Mouse (Mus musculus) hindbrain, embryonic 16.5 days (tissue): ENCODE measurements around the gene Strn4. TPM values are rescaled to one million over a fixed set of nuclear protein-coding genes. Genes with fewer than 3 reads are reported as not detected.

Experiments used
- ATAC-seq: fragments of 200-750 bp; cut with Nextera tagmentation; 2 replicates; pipeline ENCODE4 v1.8.0; 2017; ENCODE audit warnings: moderate TSS enrichment, moderate library complexity
- H3K27ac ChIP-seq: fragments of 300-500 bp; sonication (generic); 2 replicates; pipeline ENCODE4 v1.5.1; 2014; ENCODE audit warnings: low read depth, mild to moderate bottlenecking, control low read depth, low read length, moderate library complexity
- H3K27me3 ChIP-seq: fragments of 300-500 bp; sonication (generic); replicated peaks from 2 replicates; pipeline ENCODE4 v1.6.1; 2014; ENCODE audit warnings: low read length; ENCODE audit not compliant: control insufficient read depth, insufficient read depth
- H3K36me3 ChIP-seq: fragments of 300-500 bp; sonication (generic); 2 replicates; pipeline ENCODE4 v1.6.1; 2014; ENCODE audit warnings: mild to moderate bottlenecking, low read length, moderate library complexity, mixed read lengths; ENCODE audit not compliant: control insufficient read depth, insufficient read depth
- H3K4me1 ChIP-seq: fragments of 300-500 bp; sonication (generic); 2 replicates; pipeline ENCODE4 v1.6.1; 2014; ENCODE audit warnings: low read depth, low read length; ENCODE audit not compliant: control insufficient read depth, insufficient read depth
- H3K4me2 ChIP-seq: fragments of 300-500 bp; sonication (generic); 2 replicates; pipeline ENCODE4 v1.6.1; 2014; ENCODE audit warnings: mild to moderate bottlenecking, low read length, control low read depth, moderate library complexity
- H3K4me3 ChIP-seq: fragments of 300-500 bp; sonication (generic); 2 replicates; pipeline ENCODE4 v1.5.1; 2014; ENCODE audit warnings: mild to moderate bottlenecking, low read length, control low read depth, moderate library complexity
- H3K9ac ChIP-seq: fragments of 300-500 bp; sonication (generic); 2 replicates; pipeline ENCODE4 v1.6.1; 2014; ENCODE audit warnings: low read depth, mild to moderate bottlenecking, control low read depth, low read length, moderate library complexity
- H3K9me3 ChIP-seq: fragments of 300-500 bp; sonication (generic); 2 replicates; pipeline ENCODE4 v1.6.1; 2014; ENCODE audit warnings: mild to moderate bottlenecking, low read length, moderate library complexity; ENCODE audit not compliant: control insufficient read depth
- WGBS: fragments of 180-500 bp; shearing (Covaris S2); extraction: QIAGEN DNeasy Blood & Tissue Kit; methylation state at CpG from one replicate; pipeline ENCODE4 v1.1.7; 2014; 5-methylcytosine and 5-hydroxymethylcytosine counted together
- polyA plus RNA-seq: library from polyadenylated mRNA; unstranded; fragments of >200 nt; fragmentation: Nextera tagmentation; extraction: Ambion mirVana; gene quantifications from 2 replicates; pipeline ENCODE4 v1.2.1, GENCODE M21; 2015

The Strn4 gene
- polyA plus RNA-seq, 1 experiment from 2014 or later: 159 TPM

- Histone ChIP-seq H3K27me3 (no peaks in the 10 kb centered on the region), H3K9ac (no peak overlapping the region), H3K4me1 (peaks cover 4% of the 10 kb centered on the region; the same call in 1 of the 2 replicates), H3K9me3 (no peaks in the 10 kb centered on the region), H3K36me3 (peaks cover 18% of the 10 kb centered on the region), H3K27ac (no peak overlapping the region), H3K4me2 (no peak overlapping the region), H3K4me3 (no peak overlapping the region)
- 94% methylated on average over 3 of the region's 3 CpGs for WGBS
- no peak for ATAC-seq
These were observed 51.8 kb downstream of the Strn4 start for GRCm38 (mm10) chr7:16867488-16867887.

GRCm38 (mm10) chr7:16869497-16869896 is 53.8 kb downstream of the Strn4 start:
- peaks cover 12% of the 10 kb centered on the region for H3K36me3 ChIP-seq
- 7% methylated on average over 16 of the region's 16 CpGs for WGBS
- no peaks in the 10 kb centered on the region for H3K9me3 ChIP-seq
- peak overlapping the region; percentile 91 for H3K27ac ChIP-seq
- peak overlapping the region; percentile 44 for H3K4me3 ChIP-seq
- H3K9ac ChIP-seq: peak overlapping the region; percentile 63
- peaks cover 4% of the 10 kb centered on the region; the same call in 1 of the 2 replicates for H3K4me1 ChIP-seq
- peak overlapping the region; percentile 65 for H3K4me2 ChIP-seq
- ATAC-seq: peak; percentile 99
- H3K27me3 ChIP-seq: no peaks in the 10 kb centered on the region

GRCm38 (mm10) chr7:16871600-16871999 is 55.9 kb downstream of the Strn4 start:
- Histone ChIP-seq H3K9ac (no peak overlapping the region), H3K9me3 (no peaks in the 10 kb centered on the region), H3K4me1 (peaks cover 7% of the 10 kb centered on the region), H3K4me2 (no peak overlapping the region), H3K27ac (no peak overlapping the region), H3K4me3 (no peak overlapping the region), H3K36me3 (no peaks in the 10 kb centered on the region), H3K27me3 (no peaks in the 10 kb centered on the region)
- 85% methylated on average over 10 of the region's 10 CpGs for WGBS
- no peak for ATAC-seq

GRCm38 (mm10) chr7:16872478-16872877 is 56.8 kb downstream of the Strn4 start:
- Histone ChIP-seq H3K36me3 (no peaks in the 10 kb centered on the region), H3K4me1 (peaks cover 14% of the 10 kb centered on the region), H3K27me3 (no peaks in the 10 kb centered on the region), H3K4me2 (no peak overlapping the region), H3K9ac (no peak overlapping the region), H3K27ac (no peak overlapping the region), H3K9me3 (no peaks in the 10 kb centered on the region), H3K4me3 (no peak overlapping the region)
- 91% methylated on average over 9 of the region's 9 CpGs for WGBS
- no peak for ATAC-seq

GRCm38 (mm10) chr7:16873392-16873791 is 57.7 kb downstream of the Strn4 start:
- no peaks in the 10 kb centered on the region for H3K36me3 ChIP-seq
- no peak overlapping the region for H3K27ac ChIP-seq
- no peak overlapping the region for H3K4me3 ChIP-seq
- no peak for ATAC-seq
- H3K27me3 ChIP-seq: no peaks in the 10 kb centered on the region
- no peak overlapping the region; the same call in 1 of the 2 replicates for H3K4me2 ChIP-seq
- whole genome bisulfite sequencing: 93% methylated on average over 4 of the region's 4 CpGs
- no peaks in the 10 kb centered on the region for H3K9me3 ChIP-seq
- peaks cover 14% of the 10 kb centered on the region for H3K4me1 ChIP-seq
- H3K9ac ChIP-seq: no peak overlapping the region

DNA sequence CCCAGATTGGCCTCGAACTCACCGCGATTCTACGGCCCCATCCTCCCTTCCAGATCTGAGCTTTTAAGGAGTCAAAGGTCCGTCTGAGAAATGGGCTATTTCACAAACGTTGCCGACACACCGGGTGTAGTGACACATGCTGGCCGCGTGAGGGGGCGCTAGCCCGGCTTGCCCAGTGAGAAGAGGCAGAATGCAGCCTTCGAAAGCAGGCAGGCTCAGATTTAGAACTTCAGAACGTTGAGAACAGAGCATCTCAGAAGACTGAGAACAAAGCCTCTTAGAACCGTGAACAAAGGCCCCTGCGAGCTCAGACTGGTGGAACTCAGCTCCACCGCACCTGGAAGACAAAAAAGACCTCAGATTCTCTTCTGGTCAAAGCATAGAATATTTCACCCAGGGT is 58.5 kb downstream of the Strn4 start:
- H3K9me3 ChIP-seq: no peaks in the 10 kb centered on the region
- WGBS: 4% methylated on average over 17 of the region's 17 CpGs
- H3K9ac ChIP-seq: peak overlapping the region; percentile 41

DNA sequence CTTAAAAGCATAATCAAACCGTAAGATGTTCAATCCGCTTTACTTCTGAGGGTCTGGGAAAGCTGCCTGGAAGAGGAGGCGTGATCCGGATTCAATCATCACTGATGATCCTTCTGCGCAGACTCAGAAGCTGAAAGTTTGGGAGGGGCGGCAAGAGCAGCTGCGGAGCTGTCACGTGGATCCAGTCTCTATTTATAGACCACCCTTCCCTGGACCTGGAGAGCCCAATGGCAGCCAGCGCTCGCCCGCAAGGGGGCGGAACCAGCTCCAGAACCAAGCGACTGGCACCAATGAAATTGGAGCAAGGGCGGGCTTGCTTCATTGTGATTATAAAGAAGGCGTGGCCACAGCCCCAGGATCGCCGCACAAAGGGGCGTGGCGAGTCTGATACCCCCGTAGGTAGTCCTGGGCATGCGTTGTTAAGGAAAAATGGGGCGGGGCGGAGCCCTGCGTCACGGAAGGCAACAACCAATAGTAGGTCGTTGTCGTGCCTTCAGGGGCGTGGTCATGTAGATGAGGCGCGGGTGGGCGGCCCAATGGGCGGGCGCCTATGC is 59.1 kb downstream of the Strn4 start:
- Histone ChIP-seq H3K36me3 (no peaks in the 10 kb centered on the region), H3K27ac (peak overlapping the region; percentile 89), H3K4me3 (peak overlapping the region; percentile 84), H3K9ac (peak overlapping the region; percentile 93; the same call in 1 of the 2 replicates), H3K4me1 (peaks cover 13% of the 10 kb centered on the region), H3K9me3 (no peaks in the 10 kb centered on the region), H3K27me3 (no peaks in the 10 kb centered on the region), H3K4me2 (peak overlapping the region; percentile 76)
- 0% methylated on average over 32 of the region's 33 CpGs for WGBS
- peak; percentile 96 for ATAC-seq

More for the DNA sequence above, 58.5 kb downstream of the Strn4 start:
- Histone ChIP-seq H3K4me3 (peak overlapping the region; percentile 84), H3K27me3 (no peaks in the 10 kb centered on the region), H3K4me1 (peaks cover 14% of the 10 kb centered on the region), H3K27ac (peak overlapping the region; percentile 72), H3K4me2 (peak overlapping the region; percentile 58), H3K36me3 (no peaks in the 10 kb centered on the region)
- no peak for ATAC-seq

- Histone ChIP-seq H3K4me2 (peak within 1 kb of the TSS; percentile 76), H3K9ac (peak within 1 kb of the TSS; percentile 93), H3K4me3 (peak within 1 kb of the TSS; percentile 84), H3K9me3 (no peaks in the 10 kb centered on the region), H3K27ac (peak within 1 kb of the TSS; percentile 89), H3K4me1 (peaks cover 13% of the 10 kb centered on the region), H3K27me3 (no peaks in the 10 kb centered on the region), H3K36me3 (no peaks in the 10 kb centered on the region)
- WGBS: 0% methylated on average over 1 of the region's 1 CpGs
- no peak for ATAC-seq
These were observed 59.4 kb downstream of the Strn4 start, which contains the start of gene Dact3 for GRCm38 (mm10) chr7:16875310-16875325. Gene Dact3 (plus strand): TSS chr7:16875317.

DNA sequence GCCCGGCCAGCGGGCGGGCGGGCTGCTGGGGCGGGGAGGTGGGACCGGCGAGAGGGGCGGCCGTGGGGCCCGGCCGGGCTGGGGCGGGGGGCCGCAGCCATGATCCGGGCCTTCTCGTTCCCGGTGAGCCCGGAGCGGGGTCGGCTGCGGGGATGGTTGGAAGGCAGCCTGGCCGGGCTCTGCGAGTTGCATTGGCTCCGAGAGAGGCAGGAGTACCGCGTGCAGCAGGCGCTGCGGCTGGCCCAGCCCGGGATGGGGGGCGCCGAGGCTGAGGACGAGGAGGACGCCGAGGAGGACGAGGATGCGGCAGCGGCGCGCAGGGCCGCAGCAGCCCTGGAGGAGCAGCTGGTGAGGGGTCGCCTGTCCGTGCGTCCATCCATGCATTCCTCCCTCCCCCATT is 59.6 kb downstream of the Strn4 start:
- H3K36me3 ChIP-seq: no peaks in the 10 kb centered on the region
- H3K4me2 ChIP-seq: peak overlapping the region; percentile 76
- H3K4me3 ChIP-seq: peak overlapping the region; percentile 84
- H3K27ac ChIP-seq: peak overlapping the region; percentile 89
- H3K4me1 ChIP-seq: peaks cover 13% of the 10 kb centered on the region
- ATAC-seq: peak; percentile 55
- 0% methylated on average over 40 of the region's 42 CpGs for WGBS
- H3K27me3 ChIP-seq: no peaks in the 10 kb centered on the region
- no peaks in the 10 kb centered on the region for H3K9me3 ChIP-seq
- peak overlapping the region; percentile 93 for H3K9ac ChIP-seq

GRCm38 (mm10) chr7:16876006-16876405 is 60.3 kb downstream of the Strn4 start:
- Histone ChIP-seq H3K27ac (no peak overlapping the region), H3K4me3 (peak overlapping the region; percentile 84), H3K36me3 (no peaks in the 10 kb centered on the region), H3K27me3 (no peaks in the 10 kb centered on the region), H3K9me3 (no peaks in the 10 kb centered on the region), H3K4me1 (peaks cover 13% of the 10 kb centered on the region), H3K9ac (peak overlapping the region; percentile 93), H3K4me2 (peak overlapping the region; percentile 76)
- 7% methylated on average over 11 of the region's 11 CpGs for WGBS
- ATAC-seq: no peak
